Mouse (Mus musculus) kidney, postnatal 0 days (tissue): ENCODE results near the gene Rabl6. TPM values are rescaled to one million over a fixed set of nuclear protein-coding genes. Genes with fewer than 3 reads are reported as not detected.

Source experiments
- ATAC-seq: fragments of 200-750 bp; cut with Nextera tagmentation; replicated peaks from 2 replicates; pipeline ENCODE4 v1.8.0; 2017; ENCODE audit warnings: low read depth, moderate number of reproducible peaks, moderate TSS enrichment, moderate library complexity; ENCODE audit not compliant: low FRiP score
- DNase-seq: peaks from one replicate; pipeline ENCODE4 v3.0.0-alpha.2; 2016; ENCODE audit warnings: low spot score
- H3K27ac ChIP-seq: fragments of 300-500 bp; sonication (generic); 2 replicates; pipeline ENCODE4 v1.5.1; 2014; ENCODE audit warnings: mild to moderate bottlenecking
- H3K27me3 ChIP-seq: fragments of 300-500 bp; sonication (generic); 2 replicates; pipeline ENCODE4 v1.6.1; 2014; ENCODE audit warnings: low read length, mixed read lengths; ENCODE audit not compliant: insufficient read depth
- H3K36me3 ChIP-seq: fragments of 300-500 bp; sonication (generic); 2 replicates; pipeline ENCODE4 v1.6.1; 2014; ENCODE audit warnings: low read length, mixed read lengths; ENCODE audit not compliant: insufficient read depth
- H3K4me1 ChIP-seq: fragments of 300-500 bp; sonication (generic); replicated peaks from 2 replicates; pipeline ENCODE4 v1.6.1; 2014; ENCODE audit warnings: antibody characterized with exemption, low read length, mixed read lengths; ENCODE audit not compliant: insufficient read depth
- H3K4me2 ChIP-seq: fragments of 300-500 bp; sonication (generic); 2 replicates; pipeline ENCODE4 v1.6.1; 2014; ENCODE audit warnings: mild to moderate bottlenecking, low read length, moderate library complexity, mixed read lengths
- H3K4me3 ChIP-seq: fragments of 300-500 bp; sonication (generic); replicated peaks from 2 replicates; pipeline ENCODE4 v1.5.1; 2014; ENCODE audit warnings: low read depth, low read length
- H3K9ac ChIP-seq: fragments of 300-500 bp; sonication (generic); 2 replicates; pipeline ENCODE4 v1.6.1; 2014; ENCODE audit warnings: low read depth, low read length
- H3K9me3 ChIP-seq: fragments of 300-500 bp; sonication (generic); replicated peaks from 2 replicates; pipeline ENCODE4 v1.6.1; 2016; ENCODE audit warnings: low read length, inconsistent platforms, mixed read lengths
- CTCF ChIP-seq: IDR thresholded peaks from 2 replicates; pipeline ENCODE4 v1.5.1; 2016; ENCODE audit warnings: antibody characterized with exemption, low read depth, mild to moderate bottlenecking, moderate library complexity
- WGBS: fragments of 180-500 bp; shearing (Covaris S2); extraction: QIAGEN DNeasy Blood & Tissue Kit; methylation state at CpG from one replicate; pipeline ENCODE4 v1.1.7; 2014; 5-methylcytosine and 5-hydroxymethylcytosine counted together
- polyA plus RNA-seq: library from polyadenylated mRNA; unstranded; fragments of >200 nt; fragmentation: Nextera tagmentation; extraction: Ambion mirVana; gene quantifications from 2 replicates; pipeline ENCODE4 v1.2.1, GENCODE M21; 2015

The Rabl6 gene
- polyA plus RNA-seq, 1 experiment from 2014 or later: 45.6 TPM

DNA sequence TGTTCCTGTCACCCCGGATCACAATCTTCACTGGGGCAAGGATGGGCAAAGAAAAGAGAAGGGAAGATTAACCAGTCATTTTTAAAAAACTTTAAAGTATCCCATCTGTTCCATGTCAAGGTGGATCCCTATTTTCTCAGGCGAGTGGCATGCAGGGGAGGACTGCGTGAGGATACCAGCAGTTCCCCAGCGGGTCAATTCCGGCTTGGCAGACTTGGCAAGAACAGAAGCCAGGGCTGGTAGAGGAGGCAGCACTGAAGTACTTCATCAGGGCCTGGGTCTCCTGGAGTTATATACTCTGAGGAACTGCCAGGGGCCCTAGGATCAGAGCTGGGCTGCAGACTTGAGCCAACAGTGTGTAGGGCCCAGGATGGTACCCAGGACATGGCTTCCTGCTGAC lies 5.8 kb downstream of the Rabl6 start:
- H3K36me3 ChIP-seq: peaks cover 42% of the 10 kb centered on the region
- ATAC-seq: no peak
- no peaks in the 10 kb centered on the region for H3K27me3 ChIP-seq
- H3K4me3 ChIP-seq: no peak overlapping the region
- DNase-seq: no peak
- H3K27ac ChIP-seq: no peak overlapping the region
- 90% methylated on average over 5 of the region's 5 CpGs for WGBS
- no peaks in the 10 kb centered on the region for H3K9me3 ChIP-seq
- H3K4me1 ChIP-seq: peaks cover 3% of the 10 kb centered on the region; the same call in 1 of the 2 replicates
- no peak overlapping the region for H3K4me2 ChIP-seq
- no peak overlapping the region for H3K9ac ChIP-seq
- no peak for TF ChIP-seq CTCF

DNA sequence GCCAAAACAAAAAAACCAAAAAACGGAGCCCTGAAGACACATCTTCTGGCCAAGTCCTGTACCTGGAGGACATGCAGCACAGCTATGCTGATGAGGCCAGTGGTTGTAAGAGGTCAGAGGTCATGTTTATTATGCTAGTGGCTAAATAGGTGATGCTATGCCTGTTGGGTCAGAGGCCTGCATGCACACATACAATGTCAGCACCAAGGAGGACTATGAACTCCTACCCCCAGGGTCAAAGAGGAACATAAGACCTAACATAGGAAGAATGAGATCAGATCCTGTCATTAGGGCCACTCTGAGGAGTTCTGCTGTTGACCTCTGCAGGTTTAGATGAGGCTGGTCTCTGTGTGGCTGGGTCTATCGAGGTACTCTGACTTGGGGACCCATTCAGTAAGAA lies 8.3 kb downstream of the Rabl6 start:
- H3K4me2 ChIP-seq: no peak overlapping the region
- H3K27me3 ChIP-seq: no peaks in the 10 kb centered on the region
- DNase-seq (no peak), ATAC-seq (0 out of 2 replicates have a peak, but pooled peaks have one; percentile 18)
- no peak for TF ChIP-seq CTCF
- H3K36me3 ChIP-seq: peaks cover 66% of the 10 kb centered on the region
- H3K9ac ChIP-seq: no peak overlapping the region
- H3K4me3 ChIP-seq: no peak overlapping the region
- H3K9me3 ChIP-seq: no peaks in the 10 kb centered on the region
- no peaks in the 10 kb centered on the region for H3K4me1 ChIP-seq
- H3K27ac ChIP-seq: no peak overlapping the region
- WGBS: 78% methylated on average over 2 of the region's 2 CpGs

DNA sequence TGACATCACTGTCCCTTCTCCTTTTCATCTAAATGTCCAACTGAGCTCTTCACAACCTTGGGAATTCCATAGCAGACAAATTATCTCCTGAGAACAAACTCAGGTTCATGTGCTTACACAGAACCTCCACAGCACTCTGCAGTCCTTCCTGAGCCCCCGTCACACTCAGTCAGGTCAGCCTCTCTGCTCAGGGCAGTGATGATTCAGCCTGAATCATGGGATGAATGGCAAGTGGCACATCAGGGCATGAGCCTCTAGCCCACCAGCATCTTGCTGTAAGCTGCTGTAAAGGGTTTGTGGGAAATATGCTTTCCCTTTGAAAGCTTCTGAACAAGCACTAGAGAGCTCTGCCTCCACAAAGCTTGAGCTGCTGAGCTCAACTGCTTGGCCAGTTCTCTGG lies 9.6 kb downstream of the Rabl6 start:
- 96% methylated on average over 1 of the region's 1 CpGs for WGBS
- Histone ChIP-seq H3K27ac (no peak overlapping the region), H3K4me3 (no peak overlapping the region), H3K36me3 (peaks cover 71% of the 10 kb centered on the region), H3K9ac (no peak overlapping the region), H3K4me2 (no peak overlapping the region), H3K27me3 (no peaks in the 10 kb centered on the region), H3K9me3 (no peaks in the 10 kb centered on the region), H3K4me1 (no peaks in the 10 kb centered on the region)
- no peak for DNase-seq
- no peak for ATAC-seq
- no peak for TF ChIP-seq CTCF

DNA sequence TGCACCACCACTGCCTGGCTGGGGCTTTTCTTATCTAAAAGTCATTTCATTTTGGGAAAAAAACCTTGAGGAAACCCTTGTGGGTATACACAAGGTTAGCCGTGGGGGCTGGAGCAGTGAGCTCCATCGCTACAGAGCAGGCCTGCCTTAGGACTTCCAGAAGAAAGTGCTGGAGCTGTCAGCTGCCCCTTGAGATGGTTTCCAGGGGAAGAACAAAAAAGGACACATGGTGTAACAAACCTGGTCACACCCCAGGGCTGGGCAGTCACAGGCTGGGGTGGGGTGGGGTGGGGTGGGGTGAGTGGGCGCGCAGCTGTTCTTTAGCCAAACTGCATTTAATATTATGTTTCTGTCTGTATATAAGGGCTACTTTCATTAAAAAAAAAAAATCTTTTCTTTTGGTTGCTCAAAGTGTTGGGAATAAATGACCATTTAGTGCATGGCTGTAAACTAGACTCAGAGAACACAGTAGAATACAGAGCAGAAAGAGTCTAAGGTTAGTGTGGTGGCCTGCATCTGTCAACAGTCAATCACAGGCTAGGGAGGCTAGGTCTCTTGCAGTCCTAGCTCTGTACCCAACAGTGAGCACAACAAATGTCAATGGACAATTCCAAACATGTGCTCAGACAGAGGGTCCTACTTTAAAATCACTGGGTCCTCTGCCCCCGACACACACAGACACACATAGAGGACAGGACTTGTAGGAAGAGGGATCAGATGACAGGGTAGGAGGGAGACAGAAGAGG lies 11.4 kb downstream of the Rabl6 start:
- Histone ChIP-seq H3K9ac (no peak overlapping the region), H3K9me3 (no peaks in the 10 kb centered on the region), H3K4me3 (no peak overlapping the region), H3K27me3 (no peaks in the 10 kb centered on the region), H3K4me2 (no peak overlapping the region), H3K36me3 (peaks cover 85% of the 10 kb centered on the region), H3K4me1 (no peaks in the 10 kb centered on the region), H3K27ac (no peak overlapping the region)
- ATAC-seq: no peak
- no peak for TF ChIP-seq CTCF
- DNase-seq: no peak
- 88% methylated on average over 5 of the region's 5 CpGs for WGBS

DNA sequence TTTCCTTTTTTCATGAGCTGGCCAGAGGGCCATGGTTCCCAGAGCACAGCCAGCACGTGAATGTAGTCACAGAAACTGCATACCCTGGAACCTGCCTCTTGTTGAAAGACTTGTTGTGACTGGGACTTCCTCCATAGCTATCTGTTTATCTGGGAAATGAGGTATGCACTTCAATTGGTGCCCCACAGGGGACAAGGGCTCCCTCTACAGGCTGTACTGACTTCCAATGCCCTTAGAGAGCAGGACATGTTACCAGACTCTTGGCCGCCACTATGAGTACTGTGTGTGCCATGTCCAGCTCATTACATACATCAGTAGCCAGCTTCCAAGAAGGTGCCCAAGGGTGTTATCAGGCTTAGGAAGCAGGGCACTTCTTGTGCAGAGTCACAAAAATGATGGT lies 16.5 kb downstream of the Rabl6 start:
- H3K4me3 ChIP-seq: no peak overlapping the region
- H3K4me1 ChIP-seq: no peaks in the 10 kb centered on the region
- 77% methylated on average over 2 of the region's 2 CpGs for WGBS
- ATAC-seq: no peak; the same call in 1 of the 2 replicates
- TF ChIP-seq CTCF: peak; percentile 66
- DNase-seq: no peak
- no peak overlapping the region for H3K4me2 ChIP-seq
- no peak overlapping the region for H3K9ac ChIP-seq
- H3K9me3 ChIP-seq: no peaks in the 10 kb centered on the region
- H3K27me3 ChIP-seq: no peaks in the 10 kb centered on the region
- no peak overlapping the region for H3K27ac ChIP-seq
- H3K36me3 ChIP-seq: peaks cover 65% of the 10 kb centered on the region

DNA sequence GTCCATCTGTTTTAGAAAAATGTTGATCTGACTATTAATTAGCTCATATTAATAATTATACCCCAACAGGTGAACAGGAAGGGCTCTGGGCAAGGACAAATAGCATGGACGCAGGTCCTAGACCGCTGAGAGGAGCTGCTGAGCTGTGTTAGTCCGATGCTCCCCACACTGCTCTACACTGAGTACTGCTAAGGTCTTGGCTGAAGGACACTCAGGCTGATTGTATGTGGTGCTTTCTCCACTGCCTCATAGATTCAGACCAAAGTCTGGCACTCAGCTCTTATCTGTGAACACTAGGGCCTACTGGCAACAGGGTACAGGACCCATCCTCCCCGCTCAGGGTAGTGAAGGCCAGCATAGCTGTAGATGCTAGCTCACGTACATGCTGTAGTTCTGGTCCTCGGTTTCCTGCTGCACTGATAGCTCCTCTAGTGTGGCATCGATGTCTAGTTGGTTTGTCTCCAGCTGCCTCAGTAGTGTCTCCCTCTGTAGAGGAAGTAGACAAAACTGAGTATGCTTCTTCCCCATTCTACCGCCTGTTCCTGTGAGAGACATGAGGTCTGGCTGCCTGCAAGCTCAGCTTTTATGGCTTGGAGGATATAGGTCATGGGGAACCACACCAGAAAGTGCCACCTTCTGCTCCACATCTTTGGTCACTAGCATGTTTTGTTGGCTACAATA lies 20.0 kb downstream of the Rabl6 start:
- Histone ChIP-seq H3K9me3 (no peaks in the 10 kb centered on the region), H3K27ac (no peak overlapping the region), H3K27me3 (no peaks in the 10 kb centered on the region), H3K4me3 (no peak overlapping the region), H3K36me3 (peaks cover 56% of the 10 kb centered on the region), H3K4me2 (no peak overlapping the region), H3K9ac (no peak overlapping the region), H3K4me1 (no peaks in the 10 kb centered on the region)
- WGBS: 95% methylated on average over 8 of the region's 8 CpGs
- DNase-seq (no peak), ATAC-seq (no peak)
- TF ChIP-seq CTCF: no peak
